Mouse (Mus musculus): Measurements from ENCODE around the gene Gm10722.
"Not testable (repeated sequence)": the region's sequence is repeated elsewhere in the genome, so short reads cannot be mapped to it uniquely, and the experiment has no call there.

Gm10722 gene

GRCm38 (mm10) chr9:3025653-3026052, 24.9 kb downstream of the Gm10722 start:
- DNase-seq (ENCODE audit: low read depth, low spot score): not testable (repeated sequence)

DNA sequence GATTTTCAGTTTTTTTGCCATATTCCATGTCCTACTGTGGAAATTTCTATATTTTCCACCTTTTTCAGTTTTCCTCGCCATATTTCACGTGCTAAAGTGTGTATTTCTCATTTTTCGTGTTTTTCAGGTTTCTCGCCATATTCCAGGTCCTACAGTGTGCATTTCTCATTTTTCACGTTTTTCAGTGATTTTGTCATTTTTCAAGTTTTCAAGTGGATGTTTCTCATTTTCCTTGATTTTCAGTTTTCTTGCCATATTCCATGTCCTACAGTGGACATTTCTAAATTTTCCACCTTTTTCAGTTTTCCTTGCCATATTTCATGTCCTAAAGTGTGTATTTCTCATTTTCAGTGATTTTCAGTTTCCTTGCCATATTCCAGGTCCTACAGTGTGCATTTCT, 25.4 kb downstream of the Gm10722 start:
- DNase-seq (ENCODE audit: low read depth, low spot score): not testable (repeated sequence)

- DNase-seq (ENCODE audit: low read depth, low spot score): not testable (repeated sequence)
Observed at GRCm38 (mm10) chr9:3026741-3027140, 26.0 kb downstream of the Gm10722 start.

DNA sequence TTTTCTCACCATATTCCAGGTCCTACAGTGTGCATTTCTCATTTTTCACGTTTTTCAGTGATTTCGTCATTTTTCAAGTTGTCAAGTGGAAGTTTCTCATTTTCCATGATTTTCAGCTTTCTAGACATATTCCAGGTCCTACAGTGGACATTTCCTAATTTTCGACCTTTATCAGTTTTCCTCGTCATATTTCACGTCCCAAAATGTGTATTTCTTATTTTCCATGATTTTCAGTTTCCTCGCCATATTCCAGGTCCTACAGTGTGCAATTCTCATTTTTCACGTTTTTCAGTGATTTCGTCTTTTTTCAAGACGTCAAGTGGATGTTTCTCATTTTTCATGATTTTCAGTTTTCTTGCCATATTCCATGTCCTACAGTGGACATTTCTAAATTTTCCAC, 26.5 kb downstream of the Gm10722 start:
- DNase-seq (ENCODE audit: low read depth, low spot score): peak; percentile 26

DNA sequence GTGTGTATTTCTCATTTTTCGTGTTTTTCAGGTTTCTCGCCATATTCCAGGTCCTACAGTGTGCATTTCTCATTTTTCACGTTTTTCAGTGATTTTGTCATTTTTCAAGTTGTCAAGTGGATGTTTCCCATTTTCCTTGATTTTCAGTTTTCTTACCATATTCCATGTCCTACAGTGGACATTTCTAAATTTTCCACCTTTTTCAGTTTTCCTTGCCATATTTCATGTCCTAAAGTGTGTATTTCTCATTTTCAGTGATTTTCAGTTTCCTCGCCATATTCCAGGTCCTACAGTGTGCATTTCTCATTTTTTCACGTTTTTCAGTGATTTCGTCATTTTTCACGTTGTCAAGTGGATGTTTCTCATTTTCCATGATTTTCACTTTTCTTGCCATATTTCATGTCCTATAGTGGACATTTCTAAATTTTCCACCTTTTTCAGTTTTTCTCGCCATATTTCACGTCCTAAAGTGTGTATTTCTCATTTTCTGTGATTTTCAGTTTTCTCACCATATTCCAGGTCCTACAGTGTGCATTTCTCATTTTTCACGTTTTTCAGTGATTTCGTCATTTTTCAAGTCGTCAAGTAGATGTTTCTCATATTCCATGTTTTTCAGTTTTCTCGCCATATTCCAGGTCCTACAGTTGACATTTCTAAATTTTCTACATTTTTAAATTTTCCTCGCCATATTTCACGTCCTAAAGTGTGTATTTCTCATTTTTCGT, 28.7 kb downstream of the Gm10722 start:
- not testable (repeated sequence) for DNase-seq (ENCODE audit: low read depth, low spot score)

GRCm38 (mm10) chr9:3030677-3031318, 30.1 kb downstream of the Gm10722 start:
- peak; percentile 36 for DNase-seq (ENCODE audit: low read depth, low spot score)

DNA sequence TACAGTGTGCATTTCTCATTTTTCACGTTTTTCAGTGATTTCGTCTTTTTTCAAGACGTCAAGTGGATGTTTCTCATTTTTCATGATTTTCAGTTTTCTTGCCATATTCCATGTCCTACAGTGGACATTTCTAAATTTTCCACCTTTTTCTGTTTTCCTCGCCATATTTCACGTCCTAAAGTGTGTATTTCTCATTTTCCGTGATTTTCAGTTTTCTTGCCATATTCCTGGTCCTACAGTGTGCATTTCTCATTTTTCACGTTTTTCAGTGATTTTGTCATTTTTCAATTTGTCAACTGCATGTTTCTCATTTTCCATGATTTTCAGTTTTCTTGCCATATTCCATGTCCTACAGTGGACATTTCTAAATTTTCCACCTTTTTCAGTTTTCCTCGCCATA, 33.6 kb downstream of the Gm10722 start, which contains the start of gene Gm17535:
Gene Gm17535 (plus strand): TSS at position 301 of the 400 bp plus-strand sequence.
- not testable (repeated sequence) for DNase-seq (ENCODE audit: low read depth, low spot score)

DNA sequence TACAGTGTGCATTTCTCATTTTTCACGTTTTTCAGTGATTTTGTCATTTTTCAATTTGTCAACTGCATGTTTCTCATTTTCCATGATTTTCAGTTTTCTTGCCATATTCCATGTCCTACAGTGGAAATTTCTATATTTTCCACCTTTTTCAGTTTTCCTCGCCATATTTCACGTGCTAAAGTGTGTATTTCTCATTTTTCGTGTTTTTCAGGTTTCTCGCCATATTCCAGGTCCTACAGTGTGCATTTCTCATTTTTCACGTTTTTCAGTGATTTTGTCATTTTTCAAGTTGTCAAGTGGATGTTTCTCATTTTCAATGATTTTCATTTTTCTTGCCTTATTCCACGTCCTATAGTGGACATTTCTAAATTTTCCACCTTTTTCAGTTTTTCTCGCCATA, 35.9 kb downstream of the Gm10722 start, which contains the start of gene Gm10715:
Gene Gm10715 (plus strand): TSS at position 301 of the 400 bp plus-strand sequence.
- DNase-seq (ENCODE audit: low read depth, low spot score): not testable (repeated sequence)

DNA sequence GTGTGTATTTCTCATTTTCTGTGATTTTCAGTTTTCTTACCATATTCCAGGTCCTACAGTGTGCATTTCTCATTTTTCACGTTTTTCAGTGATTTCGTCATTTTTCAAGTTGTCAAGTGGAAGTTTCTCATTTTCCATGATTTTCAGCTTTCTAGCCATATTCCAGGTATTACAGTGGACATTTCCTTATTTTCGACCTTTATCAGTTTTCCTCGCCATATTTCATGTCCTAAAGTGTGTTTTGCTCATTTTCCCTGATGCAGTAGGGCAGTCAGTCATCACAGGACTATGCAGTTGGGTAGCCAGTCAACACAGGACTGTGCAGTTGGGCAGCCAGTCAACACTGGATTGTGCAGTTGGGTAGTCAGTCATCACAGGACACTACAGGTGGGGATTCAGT, 37.4 kb downstream of the Gm10722 start:
- peak; percentile 8 for DNase-seq (ENCODE audit: low read depth, low spot score)
